8 mouse cellular contexts compared by ENCODE assay signal in the genomic region with DNA sequence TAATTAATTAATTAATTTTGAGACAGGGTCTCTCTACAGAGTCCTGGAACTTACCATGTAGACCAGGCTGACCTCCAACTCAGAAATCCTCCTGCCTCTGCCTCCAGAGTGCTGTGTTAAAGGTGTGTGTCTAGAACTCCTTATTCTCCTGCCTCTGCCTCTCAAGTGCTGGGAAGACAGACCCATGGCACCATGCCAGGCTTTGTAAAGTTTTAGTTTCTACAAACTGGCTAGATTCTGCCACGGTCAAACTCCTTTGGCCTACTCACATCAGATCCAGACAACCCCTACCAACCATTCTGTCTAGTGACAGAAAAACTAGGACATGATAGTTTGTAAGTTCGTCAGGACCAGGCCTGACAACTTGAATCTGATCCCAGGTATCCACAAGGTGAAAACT. TPM values are rescaled to one million over a fixed set of nuclear protein-coding genes. Genes with fewer than 3 reads are reported as not detected.
DNase-seq lines count a peak whose midpoint lies in the region; ATAC-seq lines count a peak whose summit lies in the region.

No protein-coding gene starts in this region.

- peaks cover 71% of the 10 kb centered on the region for H3K4me1 ChIP-seq in liver, embryonic 13.5 days (replicated peaks)

- peaks cover 57% of the 10 kb centered on the region for H3K36me3 ChIP-seq in liver, embryonic 13.5 days

- peak overlapping the region; percentile 94 for H3K9ac ChIP-seq in liver, embryonic 13.5 days

- H3K27ac ChIP-seq in liver, embryonic 13.5 days, result 0 out of 2 replicates have a peak overlapping the region, but pooled peaks have one; percentile 6

- H3K4me3 ChIP-seq in liver, embryonic 13.5 days (replicated peaks), result peak overlapping the region; percentile 98

- no peaks in the 10 kb centered on the region for H3K27me3 ChIP-seq in liver, embryonic 13.5 days

- ATAC-seq in liver, embryonic 13.5 days (ENCODE audit: low read depth), result no peak
- no peak for ATAC-seq in granulocyte monocyte progenitor cell, adult 5-6 weeks (replicated peaks; ENCODE audit: poor library complexity, severe bottlenecking)

- peak; percentile 45 to 59 for DNase-seq in cerebellum, postnatal 10 days
- no peak for DNase-seq in cerebellum, postnatal 4 days (ENCODE audit: low spot score in 2 of 2)
- peak; percentile 26 for DNase-seq in right cerebral cortex, postnatal 4 days
- no peak for DNase-seq in right cerebral cortex, adult 18-20 months
- no peak for DNase-seq in liver, embryonic 13.5 days
- DNase-seq in spleen, adult 18-20 months, result no peak
- no peak for DNase-seq in ovary, postnatal 10 days (ENCODE audit: low spot score)

- 71% methylated on average over 2 of the region's 2 CpGs for WGBS in liver, embryonic 13.5 days (ENCODE audit: insufficient replicate concordance)

- H3K4me2 ChIP-seq in liver, embryonic 13.5 days, result peak overlapping the region; percentile 91

- no peaks in the 10 kb centered on the region for H3K9me3 ChIP-seq in liver, embryonic 13.5 days (replicated peaks)

RNA-seq across cellular contexts. Expression of a gene that starts 1.4 kb away (rescaled TPM):
- polyA plus RNA-seq in liver, embryonic 13.5 days (2015; fragmentation: Nextera tagmentation; extraction: Ambion mirVana), result 6.1 and 6.4 TPM in 2 replicates
- 38.6 and 52.6 TPM in 2 replicates for total RNA-seq in granulocyte monocyte progenitor cell, adult 5-6 weeks (2014; fragmentation: Nextera tagmentation)
- total RNA-seq in granulocyte monocyte progenitor cell, adult 5-6 weeks (2017), result 31.0 and 31.1 TPM in 2 replicates

RNA-seq across cellular contexts. Expression of a gene that starts 16.0 kb away (rescaled TPM):
- 21.4 and 31.4 TPM in 2 replicates for polyA plus RNA-seq in liver, embryonic 13.5 days (2015; fragmentation: Nextera tagmentation; extraction: Ambion mirVana)
- total RNA-seq in granulocyte monocyte progenitor cell, adult 5-6 weeks (2014; fragmentation: Nextera tagmentation), result 88.2 and 110 TPM in 2 replicates
- 13.3 and 27.7 TPM in 2 replicates for total RNA-seq in granulocyte monocyte progenitor cell, adult 5-6 weeks (2017)

RNA-seq across cellular contexts. Expression of a gene that starts 47.3 kb away (rescaled TPM):
- polyA plus RNA-seq in liver, embryonic 13.5 days (2015; fragmentation: Nextera tagmentation; extraction: Ambion mirVana), result 4.2 and 5.0 TPM in 2 replicates
- total RNA-seq in granulocyte monocyte progenitor cell, adult 5-6 weeks (2014; fragmentation: Nextera tagmentation), result 3.6 and 6.4 TPM in 2 replicates
- 6.1 and 7.1 TPM in 2 replicates for total RNA-seq in granulocyte monocyte progenitor cell, adult 5-6 weeks (2017)

RNA-seq across cellular contexts. Expression of a gene that starts 47.3 kb away (rescaled TPM):
- polyA plus RNA-seq in liver, embryonic 13.5 days (2015; fragmentation: Nextera tagmentation; extraction: Ambion mirVana), result 0.59 and 0.93 TPM in 2 replicates
- total RNA-seq in granulocyte monocyte progenitor cell, adult 5-6 weeks (2014; fragmentation: Nextera tagmentation), result 0.34 and 1.5 TPM in 2 replicates
- 2.2 and 4.7 TPM in 2 replicates for total RNA-seq in granulocyte monocyte progenitor cell, adult 5-6 weeks (2017)

RNA-seq across cellular contexts. Expression of a gene that starts 57.1 kb away (rescaled TPM):
- 7.9 and 8.0 TPM in 2 replicates for polyA plus RNA-seq in liver, embryonic 13.5 days (2015; fragmentation: Nextera tagmentation; extraction: Ambion mirVana)
- total RNA-seq in granulocyte monocyte progenitor cell, adult 5-6 weeks (2014; fragmentation: Nextera tagmentation), result 10.9 and 16.1 TPM in 2 replicates
- total RNA-seq in granulocyte monocyte progenitor cell, adult 5-6 weeks (2017), result 6.2 and 6.9 TPM in 2 replicates

Comparison
In these comparisons a context has a peak if more than half of its experiments do, and no peak if none do; other contexts are left out.
1. DNase-seq: peak in cerebellum, postnatal 10 days (2 of 2) and right cerebral cortex, postnatal 4 days (single experiment); none in cerebellum, postnatal 4 days (0 of 2), right cerebral cortex, adult 18-20 months (single experiment), liver, embryonic 13.5 days (single experiment), spleen, adult 18-20 months (0 of 2) and ovary, postnatal 10 days (single experiment).